Mouse (Mus musculus) layer of hippocampus, postnatal 10 days (tissue): ENCODE measurements around the gene Aqp3. TPM values are rescaled to one million over a fixed set of nuclear protein-coding genes. Genes with fewer than 3 reads are reported as not detected.

ENCODE experiments used
- DNase-seq, 2 experiments: peaks; one replicate each; pipeline ENCODE4 v3.0.0; 2021; ENCODE audit warnings: low spot score in 2 of 2
- total RNA-seq, 2 experiments: library from RNA; stranded (reverse); gene quantifications; 2 replicates each; pipeline ENCODE4 v1.2.3; 2021

Gene Aqp3
- total RNA-seq, 2 experiments from 2014 or later: 0.67 TPM; not detected in 1

- no peak for DNase-seq
These were observed 32.8 kb downstream of the Aqp3 start for GRCm38 (mm10) chr4:41065196-41065595.

GRCm38 (mm10) chr4:41063894-41064673, 33.9 kb downstream of the Aqp3 start:
- DNase-seq: peak in 1 of 2 experiments; percentile 17

GRCm38 (mm10) chr4:41063351-41063750, 34.6 kb downstream of the Aqp3 start:
- DNase-seq: no peak

GRCm38 (mm10) chr4:41057361-41057760, 40.6 kb downstream of the Aqp3 start:
- no peak for DNase-seq

GRCm38 (mm10) chr4:41056742-41057332, 41.1 kb downstream of the Aqp3 start:
- no peak for DNase-seq

- DNase-seq: no peak
These were observed 41.7 kb downstream of the Aqp3 start for GRCm38 (mm10) chr4:41056253-41056652.

- DNase-seq: no peak
These were observed 42.9 kb downstream of the Aqp3 start for GRCm38 (mm10) chr4:41055111-41055510.

- DNase-seq: no peak
These were observed 46.2 kb downstream of the Aqp3 start for GRCm38 (mm10) chr4:41051781-41052180.

- DNase-seq: peak; percentile 90 to 92
These were observed 47.0 kb downstream of the Aqp3 start for GRCm38 (mm10) chr4:41050726-41051675.

GRCm38 (mm10) chr4:41048926-41049325, 49.1 kb downstream of the Aqp3 start:
- DNase-seq: no peak

- DNase-seq: no peak
These were observed 50.3 kb downstream of the Aqp3 start, which contains the start of gene Aqp7 for GRCm38 (mm10) chr4:41047524-41048271. Gene Aqp7 (minus strand): TSS chr4:41048139.

GRCm38 (mm10) chr4:41046254-41046795, 51.7 kb downstream of the Aqp3 start:
- no peak for DNase-seq

GRCm38 (mm10) chr4:41045288-41045687, 52.7 kb downstream of the Aqp3 start:
- no peak for DNase-seq

GRCm38 (mm10) chr4:41043961-41044360, 54.0 kb downstream of the Aqp3 start:
- no peak for DNase-seq

- DNase-seq: no peak
These were observed 55.1 kb downstream of the Aqp3 start for GRCm38 (mm10) chr4:41042880-41043279.

Other genes starting within 250 kb of the Aqp3 start
- gene B4galt1, start 244.2 kb downstream of the Aqp3 start, total RNA-seq: 1 to 10 TPM; 6.5 to 7.0 TPM
- gene Spink4, start 178.1 kb downstream of the Aqp3 start, total RNA-seq: not detected
- gene Bag1, start 149.9 kb downstream of the Aqp3 start, total RNA-seq: 100 to 1,000 TPM; 163 to 170 TPM
- gene Chmp5, start 149.8 kb downstream of the Aqp3 start, total RNA-seq: 10 to 100 TPM; 71.9 to 75.3 TPM
- gene Nfx1, start 127.3 kb downstream of the Aqp3 start, total RNA-seq: 10 to 100 TPM; 61.5 to 64.2 TPM
- gene Aqp7, start 50.0 kb downstream of the Aqp3 start, total RNA-seq: under 1 TPM in 1 of 2 experiments, not detected in 1; 0.20 TPM
- 10 to 100 TPM; 86.2 to 87.7 TPM for gene Nol6, start 26.3 kb upstream of the Aqp3 start, total RNA-seq
- 10 to 100 TPM; 84.2 to 84.4 TPM for gene Ube2r2, start 37.6 kb upstream of the Aqp3 start, total RNA-seq
- 10 to 100 TPM; 46.7 to 57.3 TPM for gene Ubap2, start 177.0 kb upstream of the Aqp3 start, total RNA-seq
- 10 to 100 TPM; 51.4 to 53.2 TPM for gene Dcaf12, start 216.7 kb upstream of the Aqp3 start, total RNA-seq